Mouse (Mus musculus) liver, postnatal 0 days (tissue): ENCODE data around the gene Lcorl. TPM values are rescaled to one million over a fixed set of nuclear protein-coding genes. Genes with fewer than 3 reads are reported as not detected.

ENCODE experiments used
- ATAC-seq: fragments of 200-750 bp; cut with Nextera tagmentation; 2 replicates; pipeline ENCODE4 v1.8.0; 2017; ENCODE audit warnings: mild to moderate bottlenecking, moderate library complexity
- DNase-seq: peaks from one replicate; pipeline ENCODE4 v3.0.0-alpha.2; 2016
- H3K27ac ChIP-seq: fragments of 300-500 bp; sonication (generic); 2 replicates; pipeline ENCODE4 v1.5.1; 2014; ENCODE audit warnings: antibody characterized with exemption, moderate library complexity, mild to moderate bottlenecking, low read depth
- H3K27me3 ChIP-seq: fragments of 300-500 bp; sonication (generic); 2 replicates; pipeline ENCODE4 v1.6.1; 2014; ENCODE audit warnings: low read length, control low read depth, mixed read lengths; ENCODE audit not compliant: insufficient read depth
- H3K36me3 ChIP-seq: fragments of 300-500 bp; sonication (generic); replicated peaks from 2 replicates; pipeline ENCODE4 v1.6.1; 2014; ENCODE audit warnings: mild to moderate bottlenecking, control low read depth, low read length, moderate library complexity, mixed read lengths; ENCODE audit not compliant: insufficient read depth
- H3K4me1 ChIP-seq: fragments of 300-500 bp; sonication (generic); 2 replicates; pipeline ENCODE4 v1.6.1; 2014; ENCODE audit warnings: antibody characterized with exemption, mild to moderate bottlenecking, control low read depth; ENCODE audit not compliant: insufficient read depth
- H3K4me2 ChIP-seq: fragments of 300-500 bp; sonication (generic); 2 replicates; pipeline ENCODE4 v1.6.1; 2014; ENCODE audit warnings: low read depth, mild to moderate bottlenecking, low read length, moderate library complexity, mixed read lengths
- H3K4me3 ChIP-seq: fragments of 300-500 bp; sonication (generic); 2 replicates; pipeline ENCODE4 v1.5.1; 2014; ENCODE audit warnings: low read depth, low read length
- H3K9ac ChIP-seq: fragments of 300-500 bp; sonication (generic); replicated peaks from 2 replicates; pipeline ENCODE4 v1.6.1; 2014; ENCODE audit warnings: mild to moderate bottlenecking, moderate library complexity
- H3K9me3 ChIP-seq: fragments of 300-500 bp; sonication (generic); 2 replicates; pipeline ENCODE4 v1.6.1; 2016; ENCODE audit warnings: mild to moderate bottlenecking, control low read depth, low read length, mixed read lengths
- CTCF ChIP-seq: sonication (generic); IDR thresholded peaks from 2 replicates; pipeline ENCODE4 v1.5.1; 2016; ENCODE audit warnings: antibody characterized with exemption, low read depth
- EP300 ChIP-seq: IDR thresholded peaks from 2 replicates; pipeline ENCODE4 v1.6.1; 2016; ENCODE audit warnings: antibody characterized with exemption, low read depth, mild to moderate bottlenecking
- WGBS: fragments of 180-500 bp; shearing (Covaris S2); extraction: QIAGEN DNeasy Blood & Tissue Kit; methylation state at CpG from one replicate; pipeline ENCODE4 v1.1.7; 2014; ENCODE audit not compliant: insufficient replicate concordance; 5-methylcytosine and 5-hydroxymethylcytosine counted together
- polyA plus RNA-seq: library from polyadenylated mRNA; unstranded; fragments of >200 nt; fragmentation: Nextera tagmentation; extraction: Ambion mirVana; gene quantifications from 2 replicates; pipeline ENCODE4 v1.2.1, GENCODE M21; 2015

Gene Lcorl
- polyA plus RNA-seq, 1 experiment from 2014 or later = 8.5 TPM

DNA sequence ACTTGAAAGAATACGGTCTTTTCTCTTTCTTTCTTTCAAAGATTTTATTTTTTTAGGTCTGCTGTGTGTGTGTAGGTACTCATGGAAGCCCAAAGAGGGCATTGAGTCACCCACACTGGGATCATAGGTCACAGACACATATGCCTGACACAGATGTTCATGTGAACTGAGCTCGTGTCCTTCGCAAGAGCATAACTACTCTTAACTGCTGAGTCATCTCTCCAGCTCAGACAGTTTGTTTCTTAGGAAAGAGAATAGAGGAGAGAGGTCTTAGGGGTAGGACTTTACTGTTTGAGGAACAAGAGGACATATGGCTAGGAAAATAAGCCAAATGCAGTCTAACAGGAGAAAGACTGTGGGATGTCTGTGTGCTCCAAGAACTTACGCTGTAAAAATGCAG lies 168.3 kb downstream of the Lcorl start:
- ATAC-seq = no peak
- H3K9me3 ChIP-seq = no peaks in the 10 kb centered on the region
- no peaks in the 10 kb centered on the region for H3K4me1 ChIP-seq
- TF ChIP-seq CTCF (no peak), EP300 (no peak)
- 72% methylated on average over 4 of the region's 4 CpGs for WGBS
- no peak for DNase-seq
- H3K27ac ChIP-seq = no peak overlapping the region
- no peak overlapping the region for H3K9ac ChIP-seq
- H3K36me3 ChIP-seq = peaks cover 14% of the 10 kb centered on the region; the same call in 1 of the 2 replicates
- no peaks in the 10 kb centered on the region for H3K27me3 ChIP-seq
- H3K4me2 ChIP-seq = no peak overlapping the region
- H3K4me3 ChIP-seq = no peak overlapping the region

DNA sequence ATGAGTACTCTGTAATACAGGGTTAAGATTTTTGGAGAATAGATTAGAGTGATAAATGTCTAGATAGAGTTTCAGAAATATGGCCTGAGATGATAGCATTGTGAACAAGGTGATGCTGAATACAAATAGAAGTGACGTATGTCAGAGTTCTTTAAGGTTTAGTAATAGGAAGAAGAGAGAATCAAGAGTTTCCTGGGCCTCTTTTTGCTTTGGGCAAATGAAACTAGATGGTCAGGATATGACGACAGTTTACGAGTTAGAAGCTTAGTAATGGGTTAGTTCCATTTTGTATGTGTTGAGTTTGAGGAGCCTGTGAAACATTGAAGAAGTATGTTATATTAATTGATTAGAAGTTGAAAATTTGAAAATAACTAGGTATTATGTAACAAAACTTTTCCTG lies 171.2 kb downstream of the Lcorl start:
- Histone ChIP-seq H3K36me3 (peaks cover 17% of the 10 kb centered on the region; the same call in 1 of the 2 replicates), H3K27ac (no peak overlapping the region), H3K9ac (no peak overlapping the region), H3K4me3 (no peak overlapping the region), H3K4me2 (no peak overlapping the region), H3K27me3 (no peaks in the 10 kb centered on the region), H3K9me3 (no peaks in the 10 kb centered on the region), H3K4me1 (no peaks in the 10 kb centered on the region)
- TF ChIP-seq EP300 (no peak), CTCF (no peak)
- no peak for DNase-seq
- 84% methylated on average over 3 of the region's 3 CpGs for WGBS
- no peak for ATAC-seq

DNA sequence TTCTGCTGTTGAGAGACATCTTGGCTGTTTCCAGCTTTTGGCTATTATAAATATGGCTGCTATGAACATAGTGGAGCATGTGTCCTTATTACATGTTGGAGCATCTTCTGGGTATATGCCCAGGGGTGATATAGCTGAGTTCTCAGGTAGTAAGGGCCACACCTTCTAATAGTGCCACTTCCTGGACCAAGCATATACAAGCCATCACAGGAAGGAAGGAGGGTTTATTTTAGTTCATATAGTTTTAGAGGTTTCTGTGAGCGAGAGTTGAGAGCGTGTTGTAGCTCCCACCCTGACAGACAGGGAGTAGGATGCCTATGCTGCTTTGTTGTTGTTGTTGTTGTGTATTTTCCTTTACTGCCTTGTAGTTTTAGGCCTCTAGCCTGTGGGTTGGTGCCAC lies 172.2 kb downstream of the Lcorl start:
- DNase-seq = no peak
- no peaks in the 10 kb centered on the region for H3K9me3 ChIP-seq
- TF ChIP-seq EP300 (no peak), CTCF (no peak)
- no peaks in the 10 kb centered on the region for H3K4me1 ChIP-seq
- no peak overlapping the region for H3K27ac ChIP-seq
- no peak for ATAC-seq
- H3K4me3 ChIP-seq = no peak overlapping the region
- H3K27me3 ChIP-seq = no peaks in the 10 kb centered on the region
- peaks cover 23% of the 10 kb centered on the region; the same call in 1 of the 2 replicates for H3K36me3 ChIP-seq
- H3K9ac ChIP-seq = no peak overlapping the region
- no peak overlapping the region for H3K4me2 ChIP-seq
- WGBS = 98% methylated on average over 2 of the region's 2 CpGs

DNA sequence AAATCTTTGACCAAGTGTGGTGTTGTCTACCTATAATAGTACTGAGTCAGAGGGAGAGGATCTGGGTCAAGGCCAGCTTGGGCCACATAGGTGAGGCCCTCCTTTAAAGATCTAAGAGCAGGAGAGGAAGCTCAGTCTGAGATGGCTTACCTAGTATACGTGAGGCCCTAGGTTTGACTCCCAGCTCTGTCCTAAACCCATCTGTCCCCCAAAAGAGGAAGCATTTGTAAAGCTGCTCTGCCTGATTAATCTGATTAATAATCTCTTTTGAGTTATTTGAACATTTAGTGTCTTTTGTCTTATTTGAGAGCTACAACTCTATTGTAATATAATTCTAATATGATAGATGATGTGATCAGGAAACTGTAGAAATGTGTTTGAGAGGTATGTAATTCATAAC lies 174.0 kb downstream of the Lcorl start:
- no peaks in the 10 kb centered on the region for H3K9me3 ChIP-seq
- WGBS = 74% methylated on average over 1 of the region's 1 CpGs
- TF ChIP-seq EP300 (no peak), CTCF (no peak)

DNA sequence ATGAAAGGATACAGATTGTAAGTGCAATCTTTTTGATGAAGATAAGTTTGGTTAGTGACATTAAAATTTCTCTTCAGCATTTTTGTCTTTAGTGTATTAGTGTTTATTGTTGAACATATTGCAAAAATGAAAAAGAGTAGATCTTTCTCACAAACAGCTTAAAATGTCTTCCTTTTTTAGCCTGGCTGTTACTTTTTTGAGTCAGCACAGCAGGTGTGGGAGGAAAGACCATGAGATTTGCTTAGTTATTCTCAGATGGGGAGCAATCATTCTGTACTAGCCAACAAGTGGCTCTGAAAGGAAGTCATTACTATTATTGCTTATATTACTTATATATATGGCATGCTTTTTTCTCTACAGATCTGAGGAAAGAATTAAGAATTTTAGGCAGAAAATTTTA lies 177.5 kb downstream of the Lcorl start:
- H3K9me3 ChIP-seq = no peaks in the 10 kb centered on the region
- H3K4me3 ChIP-seq = no peak overlapping the region
- H3K9ac ChIP-seq = no peak overlapping the region
- TF ChIP-seq CTCF (no peak), EP300 (no peak)
- no peaks in the 10 kb centered on the region for H3K27me3 ChIP-seq
- H3K36me3 ChIP-seq = peaks cover 37% of the 10 kb centered on the region
- no peak overlapping the region for H3K4me2 ChIP-seq
- H3K4me1 ChIP-seq = no peaks in the 10 kb centered on the region
- H3K27ac ChIP-seq = no peak overlapping the region
- no peak for DNase-seq
- no peak for ATAC-seq

More for the DNA sequence above, 174.0 kb downstream of the Lcorl start:
- Histone ChIP-seq H3K4me3 (no peak overlapping the region), H3K4me1 (no peaks in the 10 kb centered on the region), H3K27me3 (no peaks in the 10 kb centered on the region), H3K4me2 (no peak overlapping the region), H3K9ac (no peak overlapping the region), H3K36me3 (peaks cover 21% of the 10 kb centered on the region; the same call in 1 of the 2 replicates), H3K27ac (no peak overlapping the region)
- ATAC-seq (no peak), DNase-seq (no peak)

DNA sequence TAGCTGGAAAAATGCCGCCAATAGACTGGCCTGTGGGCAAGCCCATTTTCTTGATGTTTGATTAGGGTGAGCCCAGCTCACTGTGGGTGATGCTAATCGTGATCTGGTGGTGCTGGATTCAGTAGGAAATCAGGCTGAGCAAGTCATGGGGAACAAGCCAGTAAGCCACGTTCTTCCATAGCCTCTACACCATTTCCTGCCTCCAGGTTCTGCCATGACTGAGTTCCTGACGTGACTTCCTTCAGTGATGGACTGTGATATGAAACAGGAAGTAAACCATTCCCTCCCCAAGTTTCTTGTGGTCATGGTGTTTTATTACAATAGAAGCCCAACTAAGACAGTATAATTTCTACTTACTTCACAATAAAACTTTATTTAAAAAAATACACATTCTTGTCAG lies 179.8 kb downstream of the Lcorl start:
- 56% methylated on average over 4 of the region's 4 CpGs for WGBS
- H3K4me3 ChIP-seq = no peak overlapping the region
- H3K9me3 ChIP-seq = no peaks in the 10 kb centered on the region
- peaks cover 40% of the 10 kb centered on the region for H3K36me3 ChIP-seq
- no peak overlapping the region for H3K27ac ChIP-seq
- no peak overlapping the region for H3K9ac ChIP-seq
- no peak for ATAC-seq
- H3K4me2 ChIP-seq = no peak overlapping the region
- H3K27me3 ChIP-seq = no peaks in the 10 kb centered on the region
- H3K4me1 ChIP-seq = no peaks in the 10 kb centered on the region
- TF ChIP-seq CTCF = no peak
- TF ChIP-seq EP300 = no peak
- no peak for DNase-seq

DNA sequence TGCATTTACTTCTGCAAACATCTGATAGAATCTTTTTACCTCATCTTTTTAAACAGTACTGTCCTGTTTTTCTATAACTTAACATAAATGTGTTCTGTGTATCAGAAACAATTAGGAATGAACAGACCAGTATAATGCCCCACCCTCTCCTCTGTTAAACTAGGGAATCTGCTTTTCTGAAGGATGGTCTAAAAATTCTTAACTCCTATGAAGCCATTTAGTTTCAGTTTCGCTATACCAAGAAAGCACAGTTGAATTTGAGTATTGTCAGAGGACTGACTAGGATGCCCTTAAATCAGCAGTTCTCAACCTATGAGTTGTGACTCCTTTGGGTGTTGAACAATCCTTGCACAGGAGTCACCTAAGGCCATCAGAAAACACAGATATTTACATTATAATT lies 182.4 kb downstream of the Lcorl start:
- Histone ChIP-seq H3K9me3 (no peaks in the 10 kb centered on the region), H3K27ac (no peak overlapping the region), H3K4me3 (no peak overlapping the region), H3K27me3 (no peaks in the 10 kb centered on the region), H3K36me3 (peaks cover 31% of the 10 kb centered on the region), H3K9ac (no peak overlapping the region), H3K4me2 (no peak overlapping the region), H3K4me1 (no peaks in the 10 kb centered on the region)
- no peak for DNase-seq
- WGBS = 91% methylated on average over 1 of the region's 1 CpGs
- no peak for TF ChIP-seq CTCF
- TF ChIP-seq EP300 = no peak
- no peak for ATAC-seq
